Mouse (Mus musculus) bone marrow macrophage, adult 2 months (primary cell): ENCODE data around the gene Cpeb2.

Source experiments
- CTCF ChIP-seq: IDR thresholded peaks from 2 replicates; pipeline ENCODE4 v1.5.1; 2012; ENCODE audit warnings: low read depth, mild to moderate bottlenecking, low read length, moderate library complexity
- POLR2A ChIP-seq: IDR thresholded peaks from 2 replicates; pipeline ENCODE4 v1.6.1; 2012; ENCODE audit warnings: mild to moderate bottlenecking, low read depth, low read length, borderline replicate concordance

- TF ChIP-seq POLR2A (no peak), CTCF (no peak)
Observed at GRCm38 (mm10) chr5:43226160-43226559, 6.8 kb upstream of the Cpeb2 start.
